Mouse (Mus musculus): ENCODE measurements at regions not wholly inside any gene's neighbourhood (a gene's known extent, or its start where the extent isn't known, plus 50 kb on each side); places are given as distances from the start of the nearest gene placed in this dataset.
"Not testable (repeated sequence)": the region's sequence is repeated elsewhere in the genome, so short reads cannot be mapped to it uniquely, and the experiment has no call there.

- Histone ChIP-seq H3K4me2 (ENCODE audit: low read depth, low read length, severe bottlenecking) (no peak overlapping the region), H3K4me1 (replicated peaks; ENCODE audit: control insufficient read depth, insufficient read depth, low read length) (no peaks in the 10 kb centered on the region), H3K27ac (ENCODE audit: low read depth, low read length) (no peak overlapping the region), H3K9ac (ENCODE audit: low read length) (no peak overlapping the region), H3K9me3 (ENCODE audit: control insufficient read depth, low read length) (no peaks in the 10 kb centered on the region), H3K36me3 (ENCODE audit: control insufficient read depth, insufficient read depth, low read length) (no peaks in the 10 kb centered on the region), H3K4me3 (ENCODE audit: low read depth, low read length) (no peak overlapping the region), H3K27me3 (ENCODE audit: control insufficient read depth, insufficient read depth, low read length) (no peaks in the 10 kb centered on the region)
- ATAC-seq (replicated peaks; ENCODE audit: low FRiP score) (no peak), DNase-seq (ENCODE audit: low spot score) (no peak)
- WGBS, result 51% methylated on average over 3 of the region's 3 CpGs
Observed at GRCm38 (mm10) chr8:28487913-28488312, 1040.4 kb downstream of the Poteg start.

- Histone ChIP-seq H3K36me3 (ENCODE audit: control insufficient read depth, insufficient read depth, low read length) (no peaks in the 10 kb centered on the region), H3K27me3 (ENCODE audit: control insufficient read depth, insufficient read depth, low read length) (no peaks in the 10 kb centered on the region)
- 85% methylated on average over 5 of the region's 5 CpGs for WGBS
Observed at GRCm38 (mm10) chr8:28503488-28504319, 1056.2 kb downstream of the Poteg start.

GRCm38 (mm10) chr8:28523506-28523905 lies 1076.0 kb downstream of the Poteg start:
- not testable (repeated sequence) for H3K4me3 ChIP-seq (ENCODE audit: low read depth, low read length); H3K4me2 ChIP-seq (ENCODE audit: low read depth, low read length, severe bottlenecking); H3K9me3 ChIP-seq (ENCODE audit: control insufficient read depth, low read length); ATAC-seq (replicated peaks; ENCODE audit: low FRiP score); H3K9ac ChIP-seq (ENCODE audit: low read length); H3K36me3 ChIP-seq (ENCODE audit: control insufficient read depth, insufficient read depth, low read length); H3K4me1 ChIP-seq (replicated peaks; ENCODE audit: control insufficient read depth, insufficient read depth, low read length); H3K27me3 ChIP-seq (ENCODE audit: control insufficient read depth, insufficient read depth, low read length); DNase-seq (ENCODE audit: low spot score); H3K27ac ChIP-seq (ENCODE audit: low read depth, low read length)
- WGBS, result 77% methylated on average over 1 of the region's 1 CpGs

More at GRCm38 (mm10) chr8:28503488-28504319, 1056.2 kb downstream of the Poteg start:
- no peaks in the 10 kb centered on the region for H3K9me3 ChIP-seq (ENCODE audit: control insufficient read depth, low read length)
- H3K4me1 ChIP-seq (replicated peaks; ENCODE audit: control insufficient read depth, insufficient read depth, low read length), result no peaks in the 10 kb centered on the region
- H3K4me2 ChIP-seq (ENCODE audit: low read depth, low read length, severe bottlenecking), result no peak overlapping the region
- ATAC-seq (replicated peaks; ENCODE audit: low FRiP score) (no peak), DNase-seq (ENCODE audit: low spot score) (no peak)
- no peak overlapping the region for H3K27ac ChIP-seq (ENCODE audit: low read depth, low read length)
- H3K4me3 ChIP-seq (ENCODE audit: low read depth, low read length), result no peak overlapping the region
- no peak overlapping the region for H3K9ac ChIP-seq (ENCODE audit: low read length)

- Histone ChIP-seq H3K9me3 (ENCODE audit: control insufficient read depth, low read length) (no peaks in the 10 kb centered on the region), H3K4me2 (ENCODE audit: low read depth, low read length, severe bottlenecking) (no peak overlapping the region), H3K36me3 (ENCODE audit: control insufficient read depth, insufficient read depth, low read length) (no peaks in the 10 kb centered on the region), H3K4me1 (replicated peaks; ENCODE audit: control insufficient read depth, insufficient read depth, low read length) (no peaks in the 10 kb centered on the region), H3K27me3 (ENCODE audit: control insufficient read depth, insufficient read depth, low read length) (no peaks in the 10 kb centered on the region), H3K9ac (ENCODE audit: low read length) (no peak overlapping the region), H3K27ac (ENCODE audit: low read depth, low read length) (no peak overlapping the region), H3K4me3 (ENCODE audit: low read depth, low read length) (no peak overlapping the region)
- ATAC-seq (replicated peaks; ENCODE audit: low FRiP score) (no peak), DNase-seq (ENCODE audit: low spot score) (no peak)
Observed at GRCm38 (mm10) chr8:28547236-28547635, 1099.8 kb downstream of the Poteg start.

DNA sequence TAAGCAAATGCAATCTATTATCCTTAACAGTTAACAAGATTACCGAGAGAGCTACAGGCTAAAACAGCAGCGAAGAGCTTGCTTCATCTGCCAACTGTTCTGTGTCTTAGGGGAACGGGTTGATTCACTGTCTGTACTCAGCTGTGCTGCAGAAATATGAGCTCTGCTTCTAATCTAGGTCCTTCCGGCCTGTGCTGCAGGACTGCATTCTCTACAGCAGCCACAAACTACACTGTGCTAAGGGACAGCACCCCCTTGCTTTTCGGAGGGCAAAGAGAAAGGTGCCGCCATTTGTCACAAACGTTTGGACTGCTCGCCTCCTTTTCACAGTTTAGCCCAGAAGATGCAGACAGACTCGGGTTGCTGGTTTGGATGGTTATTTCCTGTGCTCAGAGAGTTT lies 1112.4 kb downstream of the Poteg start:
- Histone ChIP-seq H3K4me2 (ENCODE audit: low read depth, low read length, severe bottlenecking) (no peak overlapping the region), H3K36me3 (ENCODE audit: control insufficient read depth, insufficient read depth, low read length) (no peaks in the 10 kb centered on the region), H3K4me3 (ENCODE audit: low read depth, low read length) (no peak overlapping the region), H3K27ac (ENCODE audit: low read depth, low read length) (no peak overlapping the region), H3K27me3 (ENCODE audit: control insufficient read depth, insufficient read depth, low read length) (no peaks in the 10 kb centered on the region), H3K9ac (ENCODE audit: low read length) (no peak overlapping the region), H3K4me1 (replicated peaks; ENCODE audit: control insufficient read depth, insufficient read depth, low read length) (no peaks in the 10 kb centered on the region), H3K9me3 (ENCODE audit: control insufficient read depth, low read length) (no peaks in the 10 kb centered on the region)
- no peak for ATAC-seq (replicated peaks; ENCODE audit: low FRiP score)
- 71% methylated on average over 9 of the region's 9 CpGs for WGBS
- no peak for DNase-seq (ENCODE audit: low spot score)

DNA sequence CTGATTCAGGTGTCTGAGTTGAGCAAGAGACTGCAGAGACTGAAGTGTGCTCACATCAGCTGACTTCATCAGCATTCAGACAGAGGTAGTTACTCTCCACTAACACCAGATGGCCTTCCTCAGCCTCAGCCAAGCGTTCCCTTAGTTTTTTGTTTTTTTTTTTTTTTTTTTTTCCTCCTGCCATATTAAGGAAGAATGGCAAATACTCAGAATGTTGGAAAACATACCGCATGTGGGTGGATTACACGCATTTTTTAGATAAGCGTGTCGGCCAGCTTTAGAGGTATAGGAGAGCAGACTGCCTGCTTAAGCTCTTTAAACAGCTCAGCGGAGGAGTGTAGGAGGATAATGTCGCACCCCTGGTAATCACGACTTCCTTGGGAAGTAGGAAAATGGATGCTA lies 1131.8 kb downstream of the Poteg start:
- H3K27ac ChIP-seq (ENCODE audit: low read depth, low read length), result no peak overlapping the region
- ATAC-seq (replicated peaks; ENCODE audit: low FRiP score), result no peak
- DNase-seq (ENCODE audit: low spot score), result no peak
- no peaks in the 10 kb centered on the region for H3K27me3 ChIP-seq (ENCODE audit: control insufficient read depth, insufficient read depth, low read length)
- H3K9ac ChIP-seq (ENCODE audit: low read length), result no peak overlapping the region
- H3K4me3 ChIP-seq (ENCODE audit: low read depth, low read length), result no peak overlapping the region
- no peaks in the 10 kb centered on the region for H3K4me1 ChIP-seq (replicated peaks; ENCODE audit: control insufficient read depth, insufficient read depth, low read length)
- 50% methylated on average over 8 of the region's 8 CpGs for WGBS
- H3K9me3 ChIP-seq (ENCODE audit: control insufficient read depth, low read length), result no peaks in the 10 kb centered on the region
- no peaks in the 10 kb centered on the region for H3K36me3 ChIP-seq (ENCODE audit: control insufficient read depth, insufficient read depth, low read length)
- no peak overlapping the region for H3K4me2 ChIP-seq (ENCODE audit: low read depth, low read length, severe bottlenecking)

DNA sequence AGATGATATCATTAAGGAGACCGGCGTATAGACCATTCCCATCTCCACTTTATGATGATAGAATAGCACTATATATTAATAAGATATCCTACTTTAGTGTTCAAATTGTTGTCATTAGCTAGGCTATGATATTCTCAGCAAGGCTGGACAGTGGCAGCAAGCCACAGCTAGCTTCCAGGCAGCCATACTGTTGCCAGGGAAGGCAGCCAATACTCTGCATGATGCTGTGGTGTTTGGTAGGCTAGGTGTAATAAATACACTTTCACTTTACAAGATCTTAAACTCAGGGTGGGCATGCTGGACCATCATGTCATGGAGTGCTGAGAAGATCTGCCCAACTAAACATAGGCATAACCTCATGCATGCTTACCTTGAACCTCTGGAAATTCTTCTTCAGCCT lies 1133.4 kb downstream of the Poteg start:
- Histone ChIP-seq H3K9ac (ENCODE audit: low read length) (no peak overlapping the region), H3K27me3 (ENCODE audit: control insufficient read depth, insufficient read depth, low read length) (no peaks in the 10 kb centered on the region), H3K36me3 (ENCODE audit: control insufficient read depth, insufficient read depth, low read length) (no peaks in the 10 kb centered on the region), H3K9me3 (ENCODE audit: control insufficient read depth, low read length) (no peaks in the 10 kb centered on the region), H3K4me3 (ENCODE audit: low read depth, low read length) (no peak overlapping the region), H3K27ac (ENCODE audit: low read depth, low read length) (no peak overlapping the region), H3K4me2 (ENCODE audit: low read depth, low read length, severe bottlenecking) (no peak overlapping the region), H3K4me1 (replicated peaks; ENCODE audit: control insufficient read depth, insufficient read depth, low read length) (no peaks in the 10 kb centered on the region)
- ATAC-seq (replicated peaks; ENCODE audit: low FRiP score) (no peak), DNase-seq (ENCODE audit: low spot score) (no peak)
- 97% methylated on average over 2 of the region's 2 CpGs for WGBS

DNA sequence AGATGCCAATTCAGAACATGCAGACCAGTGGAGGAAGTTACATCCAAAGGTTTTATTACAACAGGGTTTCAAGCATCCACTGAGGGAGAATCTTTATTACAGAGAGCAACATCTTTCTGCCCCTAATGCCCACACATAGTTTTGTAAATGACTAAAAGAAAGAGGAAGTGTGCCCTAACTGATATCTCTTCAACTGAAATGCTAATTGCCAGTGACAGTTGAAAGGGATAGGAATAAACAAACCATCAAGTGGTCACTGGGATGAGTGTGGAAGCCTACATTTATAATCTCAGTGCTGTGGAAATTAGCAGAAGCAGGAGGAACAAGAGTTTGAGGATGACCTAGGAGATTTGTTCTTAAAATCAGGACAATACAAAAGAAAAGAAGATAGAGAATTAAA lies 1142.5 kb downstream of the Poteg start:
- Histone ChIP-seq H3K4me3 (ENCODE audit: low read depth, low read length) (no peak overlapping the region), H3K4me1 (replicated peaks; ENCODE audit: control insufficient read depth, insufficient read depth, low read length) (no peaks in the 10 kb centered on the region), H3K36me3 (ENCODE audit: control insufficient read depth, insufficient read depth, low read length) (no peaks in the 10 kb centered on the region), H3K27me3 (ENCODE audit: control insufficient read depth, insufficient read depth, low read length) (no peaks in the 10 kb centered on the region), H3K27ac (ENCODE audit: low read depth, low read length) (no peak overlapping the region), H3K9me3 (ENCODE audit: control insufficient read depth, low read length) (no peaks in the 10 kb centered on the region), H3K9ac (ENCODE audit: low read length) (no peak overlapping the region), H3K4me2 (ENCODE audit: low read depth, low read length, severe bottlenecking) (no peak overlapping the region)
- ATAC-seq (replicated peaks; ENCODE audit: low FRiP score) (no peak), DNase-seq (ENCODE audit: low spot score) (no peak)

- no peak for DNase-seq (ENCODE audit: low spot score)
- Histone ChIP-seq H3K27me3 (ENCODE audit: control insufficient read depth, insufficient read depth, low read length) (no peaks in the 10 kb centered on the region), H3K27ac (ENCODE audit: low read depth, low read length) (no peak overlapping the region), H3K4me2 (ENCODE audit: low read depth, low read length, severe bottlenecking) (no peak overlapping the region), H3K4me1 (replicated peaks; ENCODE audit: control insufficient read depth, insufficient read depth, low read length) (no peaks in the 10 kb centered on the region), H3K36me3 (ENCODE audit: control insufficient read depth, insufficient read depth, low read length) (no peaks in the 10 kb centered on the region), H3K9me3 (ENCODE audit: control insufficient read depth, low read length) (no peaks in the 10 kb centered on the region), H3K9ac (ENCODE audit: low read length) (no peak overlapping the region), H3K4me3 (ENCODE audit: low read depth, low read length) (no peak overlapping the region)
- ATAC-seq (replicated peaks; ENCODE audit: low FRiP score), result no peak
- WGBS, result 94% methylated on average over 3 of the region's 3 CpGs
Observed at GRCm38 (mm10) chr8:28593238-28593637, 1145.8 kb downstream of the Poteg start.
